Mouse (Mus musculus) megakaryocyte progenitor cell, adult 5-6 weeks (primary cell): ENCODE measurements around the gene Glo1. TPM values are rescaled to one million over a fixed set of nuclear protein-coding genes. Genes with fewer than 3 reads are reported as not detected.

Source experiments
- ATAC-seq: replicated peaks from 2 replicates; pipeline ENCODE4 v1.8.0; 2016; ENCODE audit warnings: mild to moderate bottlenecking, moderate TSS enrichment, inconsistent platforms; ENCODE audit not compliant: poor library complexity
- total RNA-seq, 2 experiments: library from RNA; stranded (forward) in 1 of 2; stranded (reverse) in 1 of 2; fragments of 157-497, 149-512 nt in 1 of 2; fragments of 200-1000 nt in 1 of 2; gene quantifications; 2 replicates each; pipeline versions ENCODE4 v1.2.3 to v1.2.4; 2015 to 2017

Gene Glo1
- total RNA-seq, 2 experiments from 2014 or later, result 112 to 118 TPM

GRCm38 (mm10) chr17:30581201-30581600 is 45.5 kb downstream of the Glo1 start:
- no peak for ATAC-seq

DNA sequence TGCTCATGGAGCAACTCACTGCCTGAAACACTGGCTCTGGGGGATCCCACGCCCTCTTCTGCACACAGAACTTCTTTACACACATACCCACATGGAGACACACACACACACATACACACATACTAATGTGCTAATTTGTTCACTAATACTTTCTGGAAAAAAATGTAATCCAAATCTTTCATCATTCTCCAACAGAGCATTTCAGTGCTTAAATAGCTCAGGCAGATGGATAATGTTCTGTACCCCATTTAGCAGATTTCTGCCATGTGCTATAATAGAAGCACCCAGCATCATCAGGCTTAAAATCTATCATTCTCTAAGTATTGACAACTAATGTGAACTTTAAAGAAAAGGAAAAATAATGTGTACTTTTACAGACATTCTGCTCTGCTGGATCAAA is 45.9 kb downstream of the Glo1 start:
- no peak for ATAC-seq

DNA sequence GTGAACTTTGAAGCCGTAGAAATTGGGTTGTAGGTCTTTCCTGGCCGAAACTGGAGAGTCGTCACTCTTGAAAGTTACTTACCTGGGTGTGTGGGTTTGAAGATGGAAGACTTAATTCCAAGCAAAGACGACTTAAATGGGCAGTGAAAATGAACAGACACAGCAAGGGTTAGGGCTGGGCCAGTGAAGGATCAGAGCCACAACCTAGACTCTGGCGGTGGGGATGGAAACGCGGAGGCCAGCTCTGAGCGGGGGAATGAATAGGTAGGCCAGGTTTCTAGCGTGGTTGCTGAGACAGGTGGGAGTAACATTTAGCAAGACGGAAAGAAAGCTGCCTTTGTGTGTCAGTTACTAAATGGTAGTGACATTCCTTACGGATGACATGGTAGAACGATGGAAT is 49.7 kb downstream of the Glo1 start:
- no peak for ATAC-seq

DNA sequence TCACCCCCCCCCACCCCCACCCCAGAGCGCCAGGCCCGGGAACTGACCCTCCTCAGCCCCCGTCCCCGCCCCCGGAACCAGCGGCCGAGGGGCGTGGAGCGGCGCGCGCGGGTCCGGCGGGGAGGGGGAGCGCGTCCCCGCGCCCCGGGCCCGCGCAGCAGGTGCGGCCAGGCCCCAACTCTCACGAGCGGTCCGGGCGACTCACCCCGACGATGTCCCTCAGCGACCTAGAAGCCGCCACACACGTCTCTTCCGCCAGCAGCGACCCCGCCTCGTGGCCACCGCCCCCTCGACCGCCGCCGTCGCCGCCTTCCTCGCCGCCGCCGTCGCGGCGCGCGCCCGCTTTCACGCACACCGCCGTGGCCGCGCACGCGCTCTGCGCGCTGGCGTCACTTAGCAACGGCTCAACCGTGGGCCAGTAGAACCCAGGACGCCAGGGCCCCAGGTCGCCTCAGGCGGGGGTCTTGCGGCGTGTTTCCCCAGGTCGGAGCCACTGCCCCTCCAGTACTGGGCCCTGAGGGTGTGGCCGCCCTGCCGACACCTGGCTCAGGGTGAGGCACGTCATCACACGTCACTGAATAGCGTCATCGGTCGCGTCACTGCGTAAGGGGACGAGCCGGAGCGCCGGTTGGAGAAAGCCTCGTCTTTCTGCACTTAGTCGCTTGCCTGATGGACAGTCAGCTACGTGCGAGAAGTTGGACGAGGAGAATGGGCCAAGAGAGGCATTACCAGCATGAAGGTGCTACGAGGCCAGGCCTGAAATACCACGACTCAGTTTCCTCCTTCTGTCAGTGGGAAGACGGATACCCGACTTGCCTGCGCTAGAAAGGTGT is 50.5 kb downstream of the Glo1 start, which contains the start of gene Btbd9:
Btbd9 (minus strand) TSS at position 548 of the 833 bp plus-strand sequence.
- ATAC-seq, result peak; percentile 93

GRCm38 (mm10) chr17:30575121-30575904 is 51.4 kb downstream of the Glo1 start:
- no peak for ATAC-seq

DNA sequence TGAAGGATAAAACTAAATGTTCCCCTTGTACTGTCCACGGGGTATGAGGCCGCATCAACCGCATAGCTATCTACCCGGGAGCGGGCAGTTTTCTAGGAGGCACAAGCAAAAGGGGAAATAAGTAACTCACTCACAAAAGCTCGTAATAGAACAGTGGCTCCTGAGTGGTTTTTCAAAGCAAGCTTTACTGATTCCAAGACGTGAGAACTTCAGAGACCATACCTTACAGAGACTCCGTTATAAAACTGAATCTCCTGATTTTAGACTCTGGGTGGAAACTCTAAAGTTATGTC is 51.9 kb downstream of the Glo1 start:
- ATAC-seq, result 0 out of 2 replicates have a peak, but pooled peaks have one; percentile 30

DNA sequence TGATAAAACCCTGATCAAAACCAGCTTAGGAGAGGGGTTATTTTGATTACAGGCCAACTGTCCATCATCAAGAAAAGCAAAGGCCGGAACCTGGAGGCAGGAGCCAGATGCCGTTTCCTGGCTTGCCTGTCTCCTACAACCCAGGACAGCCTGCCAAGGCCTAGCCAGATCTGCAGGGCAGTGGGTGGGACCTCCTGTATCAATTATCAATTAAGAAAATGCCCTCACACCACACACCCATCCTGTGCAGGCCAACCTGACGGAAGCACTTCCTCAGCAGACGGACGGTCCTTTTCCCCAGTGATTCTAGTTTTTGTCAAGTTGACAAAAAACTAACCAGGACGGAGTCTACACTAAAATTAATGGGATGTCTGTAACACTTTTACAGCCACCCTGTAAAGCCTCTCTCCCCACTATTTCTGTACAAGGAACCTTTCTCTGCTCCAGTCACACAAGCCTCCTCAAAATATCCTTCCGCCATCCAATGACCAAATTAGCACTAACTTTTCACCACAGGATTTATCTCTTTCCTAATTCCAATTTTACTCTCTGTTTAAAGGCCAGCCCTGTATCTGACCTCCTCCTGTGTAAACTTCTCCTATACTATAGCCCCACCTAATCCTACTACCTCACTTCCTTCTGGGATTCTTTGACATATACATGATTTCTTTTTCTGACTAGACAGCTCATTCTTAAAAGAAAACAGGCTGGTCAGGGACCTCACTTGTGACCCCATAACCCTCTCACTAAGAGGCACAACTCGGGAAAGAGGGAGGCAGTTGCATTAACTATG is 52.5 kb downstream of the Glo1 start:
- no peak for ATAC-seq

DNA sequence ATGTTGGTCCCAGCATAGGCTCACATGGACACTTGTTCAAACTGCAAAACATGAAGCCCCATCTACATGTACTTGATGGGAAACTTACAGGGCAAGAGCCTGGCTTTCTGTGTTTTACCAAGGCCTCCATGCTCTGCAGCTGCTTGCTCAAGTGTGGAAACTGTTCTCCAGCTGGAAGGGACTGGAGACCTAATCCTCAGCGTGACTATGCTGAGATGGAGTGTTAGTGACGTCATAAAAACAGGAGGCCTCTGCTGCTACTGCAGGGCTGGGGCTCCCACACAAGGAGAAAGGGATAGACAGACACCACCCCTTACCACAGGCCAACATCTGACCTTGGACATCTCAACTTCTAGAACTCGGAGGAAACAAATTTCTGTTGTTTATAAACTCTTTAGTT is 55.7 kb downstream of the Glo1 start:
- no peak for ATAC-seq

- ATAC-seq, result no peak
These were observed 56.5 kb downstream of the Glo1 start for GRCm38 (mm10) chr17:30570173-30570572.

GRCm38 (mm10) chr17:30568473-30568872 is 58.2 kb downstream of the Glo1 start:
- ATAC-seq, result no peak

- no peak for ATAC-seq
These were observed 61.7 kb downstream of the Glo1 start for GRCm38 (mm10) chr17:30564971-30565370.

DNA sequence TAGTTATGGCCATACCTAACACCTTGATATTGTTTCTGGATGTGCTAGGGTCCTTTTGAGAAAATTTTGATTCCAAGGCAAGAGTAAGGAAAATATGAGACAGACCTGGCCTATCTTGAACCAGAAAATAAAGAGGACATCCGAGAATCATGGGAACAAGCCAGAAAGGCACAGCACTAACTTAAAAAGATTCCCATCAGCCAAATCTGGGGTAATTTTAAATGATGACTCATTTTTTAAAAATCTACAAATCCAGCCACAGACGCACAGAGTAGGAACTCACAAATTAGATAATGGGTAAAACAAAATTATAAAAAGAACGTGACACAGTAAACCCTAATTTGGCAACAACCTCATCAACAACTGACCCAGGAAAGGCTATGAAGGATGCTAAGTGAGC is 62.3 kb downstream of the Glo1 start:
- no peak for ATAC-seq

DNA sequence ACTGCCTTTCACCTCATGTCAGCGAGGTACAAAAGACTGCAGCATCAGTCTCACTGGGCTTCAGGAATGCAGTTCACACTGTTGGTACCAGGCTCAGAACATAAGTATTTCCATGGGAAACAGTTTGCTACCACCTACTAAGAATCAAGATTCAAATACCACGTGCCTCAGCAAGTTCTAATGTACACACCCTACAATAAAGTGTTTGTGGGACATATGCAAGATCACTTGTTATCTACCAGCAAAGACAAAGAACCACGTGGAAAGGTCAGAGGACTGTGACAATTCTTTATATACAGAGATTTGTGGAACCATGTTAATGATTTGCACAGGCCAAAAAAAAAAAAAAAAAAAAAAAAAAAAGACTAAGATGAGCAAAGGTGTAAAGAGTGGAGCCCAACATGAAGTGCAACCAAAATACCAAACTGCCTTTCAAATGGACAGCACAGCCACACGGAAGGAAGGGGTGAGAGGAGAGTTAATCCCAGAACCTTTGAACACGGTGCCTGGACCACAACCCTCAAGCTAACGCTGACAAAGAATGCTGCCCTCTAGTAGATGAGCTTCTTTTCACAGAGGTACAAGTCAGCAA is 63.1 kb downstream of the Glo1 start:
- no peak for ATAC-seq

DNA sequence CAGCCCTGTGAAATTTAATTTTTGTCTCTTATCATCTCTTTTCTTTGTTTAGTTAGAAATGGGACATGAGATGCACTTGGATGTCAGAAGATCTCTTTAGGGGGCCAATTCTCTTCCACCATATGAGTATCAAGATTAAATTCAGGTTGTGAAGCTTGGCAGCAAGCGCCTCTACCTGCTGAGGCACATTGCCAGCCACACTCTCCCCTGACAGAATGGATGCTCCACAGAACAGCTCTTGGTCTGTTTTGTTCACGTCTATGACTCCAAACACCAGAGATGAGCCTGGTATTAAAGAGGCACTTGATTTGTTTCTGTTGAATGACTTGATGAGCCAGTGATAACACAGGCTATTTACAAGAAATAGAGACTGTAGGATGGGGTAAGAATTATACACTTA is 63.9 kb downstream of the Glo1 start:
- ATAC-seq, result no peak

- ATAC-seq, result peak; percentile 94
These were observed 67.1 kb downstream of the Glo1 start for GRCm38 (mm10) chr17:30559536-30559935.

DNA sequence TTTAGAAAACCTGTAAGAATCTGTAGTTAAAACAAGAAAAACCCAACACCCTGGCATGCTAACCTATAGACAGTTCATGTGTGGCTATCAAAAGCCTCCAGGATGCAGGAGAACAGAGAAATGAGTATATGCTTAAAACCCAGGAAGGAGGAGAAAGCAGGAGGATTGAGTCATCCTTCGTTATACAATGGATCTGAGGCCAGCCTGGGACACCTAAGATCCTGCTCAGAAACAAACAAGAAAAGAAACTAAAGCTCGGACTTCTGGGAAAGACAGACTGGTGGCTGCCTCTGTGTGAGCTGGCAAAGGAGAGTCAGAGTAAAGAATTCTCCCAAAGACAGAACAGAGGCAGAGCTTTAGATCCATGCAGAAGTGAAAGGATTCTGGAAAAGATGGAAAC is 68.0 kb downstream of the Glo1 start:
- no peak for ATAC-seq

DNA sequence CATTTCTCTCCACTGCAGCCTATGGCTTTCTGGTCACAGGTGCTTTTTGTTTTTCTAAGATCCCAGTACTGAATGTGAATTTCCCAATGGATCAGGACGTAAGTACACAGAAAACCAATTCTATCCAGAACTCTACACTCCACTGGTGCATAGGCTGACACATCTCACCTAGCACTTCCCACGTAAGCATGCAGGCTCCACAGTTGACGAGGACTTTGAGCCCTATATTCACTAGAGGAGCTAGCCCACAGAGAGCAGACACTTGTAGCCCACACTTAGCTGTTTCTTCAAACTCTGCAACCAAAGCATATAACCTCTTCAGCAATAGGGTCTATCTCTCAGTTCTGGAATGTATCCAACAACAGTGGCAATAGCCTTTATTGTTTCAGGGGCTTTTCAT is 70.2 kb downstream of the Glo1 start:
- no peak for ATAC-seq

DNA sequence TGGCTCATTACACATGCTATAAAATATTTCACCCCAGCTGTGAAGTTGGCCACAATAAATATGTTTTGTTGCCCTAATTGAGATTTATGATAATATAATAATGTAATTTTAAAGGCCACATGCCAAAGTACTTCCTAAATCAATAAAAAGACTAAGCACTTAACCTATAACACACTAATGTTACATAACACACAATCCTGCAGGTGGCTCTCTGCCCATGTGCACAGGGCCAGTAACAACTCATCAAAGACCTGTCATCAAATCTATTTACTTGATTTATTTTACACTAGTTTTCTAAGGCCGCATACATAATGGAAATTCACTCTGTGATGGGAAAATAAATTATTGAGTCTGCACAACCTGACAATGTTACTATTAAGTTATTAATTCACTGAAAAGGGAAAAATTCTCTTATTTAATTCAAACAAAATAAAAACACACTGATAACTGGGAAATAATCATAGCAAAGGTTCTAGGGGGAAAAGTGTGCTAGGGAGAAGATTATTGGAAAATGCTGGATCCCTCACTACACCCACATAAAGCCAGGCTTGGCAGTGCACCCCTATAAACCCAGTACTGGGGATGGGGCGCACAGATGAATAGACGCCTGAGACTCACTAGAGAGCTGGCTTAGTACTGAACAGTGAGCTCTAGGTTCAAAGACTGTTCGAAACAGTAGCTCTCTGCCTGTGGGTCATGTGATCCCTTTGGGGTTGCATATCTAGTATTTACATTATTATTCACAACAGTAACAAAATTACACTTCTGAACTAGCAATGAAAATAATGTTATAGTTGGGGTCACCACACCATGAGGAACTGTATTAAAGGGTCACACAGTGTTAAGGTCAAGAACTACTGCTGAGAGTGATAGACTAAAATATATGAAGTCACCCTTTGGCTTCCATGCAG is 73.4 kb downstream of the Glo1 start:
- ATAC-seq, result no peak

- no peak for ATAC-seq
These were observed 75.9 kb downstream of the Glo1 start for GRCm38 (mm10) chr17:30550774-30551107.
